Mouse (Mus musculus) adrenal gland, postnatal 10 days (tissue): ENCODE measurements around the gene Olfr1438-ps1. TPM values are rescaled to one million over a fixed set of nuclear protein-coding genes. Genes with fewer than 3 reads are reported as not detected.
"Not testable (repeated sequence)": the region's sequence is repeated elsewhere in the genome, so short reads cannot be mapped to it uniquely, and the experiment has no call there.

Experiments used
- DNase-seq: peaks from one replicate; pipeline ENCODE4 v3.0.0; 2021; ENCODE audit warnings: mixed read lengths
- long read RNA-seq, 2 experiments: library from polyadenylated mRNA; stranded (forward); transcript quantifications; one replicate each; pipeline ENCODE4 v2.0.0; 2021
- total RNA-seq, 2 experiments: library from RNA; stranded (reverse); gene quantifications; 2 replicates each; pipeline ENCODE4 v1.2.3; 2021

Gene Olfr1438-ps1
- not detected for total RNA-seq
- long read RNA-seq, experiment 1: 0 reads
- long read RNA-seq, experiment 2: 0 reads

DNA sequence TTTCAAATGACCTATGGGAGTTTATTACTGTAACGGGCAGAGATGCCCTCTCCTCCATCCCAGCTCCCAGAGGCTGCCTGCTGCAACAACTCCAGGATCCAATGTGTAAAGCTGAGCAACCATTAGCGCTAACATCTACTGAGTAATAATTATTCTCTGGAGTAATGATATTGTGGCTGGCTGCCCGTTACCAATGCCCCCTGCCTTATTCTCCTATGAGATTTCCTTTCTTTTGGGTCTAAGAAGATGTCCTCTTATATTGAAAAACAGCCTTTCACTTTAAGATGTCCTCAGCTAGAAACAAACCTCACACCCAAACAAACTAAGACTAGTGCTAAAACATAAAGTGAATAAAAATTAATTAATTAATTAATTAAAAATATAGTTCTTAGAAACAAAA is at the start of gene Olfr1438-ps1:
Gene Olfr1438-ps1, minus strand, starts transcription at position 101 of the 400 bp plus-strand sequence.
- DNase-seq: no peak

DNA sequence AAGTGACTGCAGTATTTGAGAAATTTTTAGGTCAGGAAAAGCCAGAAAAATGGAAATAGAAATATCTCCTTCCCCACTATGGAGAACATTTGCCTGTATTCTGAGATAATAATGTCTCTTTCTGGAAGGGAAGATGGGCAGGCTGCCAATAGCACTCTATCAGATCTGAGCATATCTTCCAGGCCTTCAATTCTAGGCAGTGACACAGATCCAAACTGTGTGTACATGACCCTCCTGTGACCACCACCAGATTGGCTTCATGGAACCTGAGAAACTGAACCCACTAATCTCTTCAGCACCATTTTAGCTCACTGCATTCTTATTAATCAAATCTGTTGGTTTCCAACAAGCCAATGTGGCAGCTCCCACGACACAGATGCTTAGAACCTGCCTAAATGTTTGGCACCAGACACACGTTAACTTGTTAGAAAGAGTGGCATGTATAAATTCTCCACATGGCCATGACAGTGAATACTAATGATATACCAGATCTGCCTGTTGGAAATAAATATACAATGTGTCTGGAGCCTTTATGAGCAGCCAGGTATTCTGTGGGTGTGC is 38.8 kb upstream of the Olfr1438-ps1 start:
- DNase-seq: peak; percentile 5

DNA sequence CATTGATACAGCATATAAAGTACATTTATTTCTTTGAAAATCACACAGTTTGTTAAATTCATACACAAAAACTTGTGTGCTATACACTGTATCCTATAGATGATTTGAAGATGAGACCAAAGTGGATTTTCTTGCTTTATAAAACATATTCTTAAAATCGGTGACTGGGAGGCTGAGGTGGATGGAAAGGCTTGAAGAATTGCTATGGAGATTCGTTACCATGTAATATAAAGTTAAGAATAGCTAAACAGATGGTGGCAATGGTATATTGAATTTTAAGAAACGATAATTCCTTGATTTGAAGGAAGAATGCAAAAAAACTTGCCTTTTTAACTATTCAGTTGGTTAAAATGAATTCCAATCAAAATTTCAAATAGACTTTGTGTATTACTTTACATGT is 37.3 kb upstream of the Olfr1438-ps1 start:
- no peak for DNase-seq

DNA sequence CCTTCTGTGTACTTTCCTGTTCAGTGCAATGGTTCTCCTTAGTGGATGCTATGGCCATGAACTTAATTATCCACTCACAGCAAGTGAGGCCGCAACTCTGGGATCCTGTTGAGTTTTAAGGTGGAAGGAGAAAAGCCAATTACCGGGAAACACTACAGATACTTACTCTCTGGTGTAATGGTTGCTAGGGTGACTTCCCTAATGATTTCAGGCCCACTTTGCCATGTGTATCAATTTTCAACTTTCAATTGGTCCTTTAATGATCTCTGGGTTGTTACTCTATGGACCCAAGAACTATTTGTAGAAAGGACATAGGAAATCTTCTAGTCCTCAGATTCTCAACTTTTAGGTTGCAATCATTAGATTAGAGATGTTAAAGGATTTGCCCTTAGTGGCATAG is 10.7 kb downstream of the Olfr1438-ps1 start, which contains the start of gene Olfr1437:
Gene Olfr1437, minus strand, starts transcription at position 101 of the 400 bp plus-strand sequence.
- DNase-seq: no peak

DNA sequence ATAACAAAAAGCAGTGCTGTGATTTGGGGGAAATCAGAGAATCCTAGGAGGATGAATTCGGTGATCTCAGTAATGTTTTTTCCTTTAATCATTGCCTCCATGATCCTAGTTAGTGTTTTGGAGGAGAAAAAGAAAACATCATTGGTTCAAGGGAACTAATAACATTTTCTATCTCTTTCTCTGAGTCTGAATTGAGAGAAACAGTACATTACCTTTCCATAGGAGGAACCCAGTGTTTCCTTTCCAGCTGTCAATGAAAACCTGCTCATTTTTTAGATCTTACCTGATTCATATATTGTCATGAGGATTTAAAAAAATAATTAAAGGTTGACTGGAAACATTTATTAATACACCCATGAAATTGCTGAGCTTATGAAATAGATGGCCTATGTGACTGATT is 36.7 kb downstream of the Olfr1438-ps1 start, which contains the start of gene Olfr1436:
Gene Olfr1436, minus strand, starts transcription at position 101 of the 400 bp plus-strand sequence.
- DNase-seq: not testable (repeated sequence)

DNA sequence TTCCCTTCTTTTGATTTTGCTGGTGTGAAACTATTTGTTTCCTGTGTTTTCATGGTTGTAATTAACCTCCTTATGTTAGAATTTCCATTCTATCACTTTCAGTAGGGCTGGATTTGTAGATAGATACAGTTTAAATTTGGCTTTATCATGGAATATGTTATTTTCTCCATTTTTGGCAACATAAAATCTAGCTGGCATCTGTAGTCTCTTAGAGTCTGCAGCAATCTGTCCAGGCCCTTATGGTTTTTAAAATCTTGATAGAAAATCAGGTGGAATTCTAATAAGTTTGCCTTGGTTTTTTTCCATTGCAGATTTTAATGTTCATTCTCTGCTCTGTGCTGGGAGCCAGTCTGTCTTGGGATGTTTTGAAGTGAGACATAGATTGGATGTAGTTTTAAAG is 42.7 kb downstream of the Olfr1438-ps1 start:
- DNase-seq: no peak

DNA sequence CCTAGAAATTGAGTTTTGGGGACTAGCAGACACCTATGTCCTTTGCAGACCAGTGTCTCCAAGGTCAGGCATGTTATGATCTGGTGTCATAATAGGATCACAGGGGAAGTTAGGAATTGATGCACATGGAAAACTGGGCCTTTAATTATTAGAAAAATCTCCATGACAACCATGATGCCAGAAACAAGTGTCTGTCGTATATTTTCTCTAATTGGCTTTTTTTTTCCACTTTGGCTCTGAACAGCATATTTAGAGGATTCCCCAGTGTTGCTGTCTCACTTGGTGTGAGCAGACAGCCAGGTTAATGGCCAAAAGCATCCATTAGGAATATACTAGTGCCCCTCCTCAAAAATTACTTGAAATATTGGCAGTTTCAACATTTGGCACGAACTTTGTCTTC is 56.2 kb downstream of the Olfr1438-ps1 start, which contains the start of gene Olfr1434:
Gene Olfr1434, plus strand, starts transcription at position 301 of the 400 bp plus-strand sequence.
- no peak for DNase-seq

Other genes with a start within 250 kb of the Olfr1438-ps1 start
- not detected for gene Olfr1426, start 243.9 kb downstream of the Olfr1438-ps1 start, total RNA-seq
- not detected for gene Olfr1427, start 232.6 kb downstream of the Olfr1438-ps1 start, total RNA-seq
- gene Olfr1428, start 220.0 kb downstream of the Olfr1438-ps1 start, total RNA-seq: not detected
- gene Olfr76, start 212.7 kb downstream of the Olfr1438-ps1 start, total RNA-seq: not detected
- gene Olfr1555-ps1, start 165.8 kb downstream of the Olfr1438-ps1 start, total RNA-seq: not detected
- not detected for gene Olfr1431, start 135.3 kb downstream of the Olfr1438-ps1 start, total RNA-seq
- not detected for gene Olfr1432, start 103.3 kb downstream of the Olfr1438-ps1 start, total RNA-seq
- gene Olfr262, start 94.3 kb downstream of the Olfr1438-ps1 start, total RNA-seq: not detected
- gene Olfr235, start 74.9 kb downstream of the Olfr1438-ps1 start, total RNA-seq: not detected
- gene Olfr1434, start 56.1 kb downstream of the Olfr1438-ps1 start, total RNA-seq: not detected
- not detected for gene Olfr1436, start 36.8 kb downstream of the Olfr1438-ps1 start, total RNA-seq
- not detected for gene Olfr1437, start 10.8 kb downstream of the Olfr1438-ps1 start, total RNA-seq
- gene Olfr1440, start 51.4 kb upstream of the Olfr1438-ps1 start, total RNA-seq: not detected
- not detected for gene Olfr1441, start 81.5 kb upstream of the Olfr1438-ps1 start, total RNA-seq
- gene Pfpl, start 92.0 kb upstream of the Olfr1438-ps1 start, total RNA-seq: not detected
- gene Mpeg1, start 124.9 kb upstream of the Olfr1438-ps1 start, total RNA-seq: 10 to 100 TPM; 15.1 to 16.1 TPM
- gene Dtx4, start 165.5 kb upstream of the Olfr1438-ps1 start, total RNA-seq: 10 to 100 TPM; 22.5 to 24.4 TPM
- gene Fam111a, start 209.8 kb upstream of the Olfr1438-ps1 start, total RNA-seq: 10 to 100 TPM; 11.9 to 14.8 TPM